Mouse (Mus musculus): ENCODE measurements around the gene Cd276.

DNA sequence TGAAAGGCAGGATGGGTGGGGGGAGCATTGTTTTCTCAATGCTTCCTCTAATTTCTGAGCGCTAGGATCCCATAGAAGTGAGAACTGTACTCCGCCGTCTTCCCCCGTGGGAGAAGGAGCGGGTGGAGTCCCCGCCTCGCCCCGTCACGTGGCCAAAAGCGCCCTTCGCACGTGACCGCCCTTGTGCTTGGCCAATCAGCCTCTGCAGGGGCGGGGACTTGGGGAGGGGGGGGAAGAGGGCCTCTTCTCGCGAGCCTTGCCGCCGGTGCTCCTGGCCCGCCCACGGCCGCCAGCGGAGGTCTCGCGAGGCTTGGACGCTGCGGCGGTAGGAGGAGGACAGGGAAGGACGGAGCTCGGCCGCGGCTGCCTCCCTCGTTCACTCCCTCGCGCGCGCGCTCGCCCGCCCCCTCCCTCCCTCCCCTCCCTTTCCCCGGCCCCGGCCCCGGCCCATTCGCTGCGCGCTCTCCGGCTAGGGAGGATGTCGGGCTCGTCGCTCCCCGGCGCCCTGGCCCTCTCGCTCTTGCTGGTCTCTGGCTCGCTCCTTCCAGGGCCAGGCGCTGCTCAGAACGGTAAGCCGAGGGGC is 26.8 kb upstream of the Cd276 start, which contains the start of gene Nptn:
- TF ChIP-seq CTCF (IDR thresholded peaks at IDR 0.05; ENCODE audit: extremely low read depth, insufficient read length, insufficient replicate concordance, low read depth, low read length) = no peak
- peak; percentile 85; the same call in 1 of the 2 replicates for TF ChIP-seq POLR2A (IDR thresholded peaks at IDR 0.05; ENCODE audit: low read depth, low read length)
